Mouse (Mus musculus) cerebellum, adult 11 months (tissue): ENCODE measurements around the gene Tspan1.

Source experiments
- DNase-seq: peaks from one replicate; pipeline ENCODE4 v3.0.0; 2022

The Tspan1 gene

DNA sequence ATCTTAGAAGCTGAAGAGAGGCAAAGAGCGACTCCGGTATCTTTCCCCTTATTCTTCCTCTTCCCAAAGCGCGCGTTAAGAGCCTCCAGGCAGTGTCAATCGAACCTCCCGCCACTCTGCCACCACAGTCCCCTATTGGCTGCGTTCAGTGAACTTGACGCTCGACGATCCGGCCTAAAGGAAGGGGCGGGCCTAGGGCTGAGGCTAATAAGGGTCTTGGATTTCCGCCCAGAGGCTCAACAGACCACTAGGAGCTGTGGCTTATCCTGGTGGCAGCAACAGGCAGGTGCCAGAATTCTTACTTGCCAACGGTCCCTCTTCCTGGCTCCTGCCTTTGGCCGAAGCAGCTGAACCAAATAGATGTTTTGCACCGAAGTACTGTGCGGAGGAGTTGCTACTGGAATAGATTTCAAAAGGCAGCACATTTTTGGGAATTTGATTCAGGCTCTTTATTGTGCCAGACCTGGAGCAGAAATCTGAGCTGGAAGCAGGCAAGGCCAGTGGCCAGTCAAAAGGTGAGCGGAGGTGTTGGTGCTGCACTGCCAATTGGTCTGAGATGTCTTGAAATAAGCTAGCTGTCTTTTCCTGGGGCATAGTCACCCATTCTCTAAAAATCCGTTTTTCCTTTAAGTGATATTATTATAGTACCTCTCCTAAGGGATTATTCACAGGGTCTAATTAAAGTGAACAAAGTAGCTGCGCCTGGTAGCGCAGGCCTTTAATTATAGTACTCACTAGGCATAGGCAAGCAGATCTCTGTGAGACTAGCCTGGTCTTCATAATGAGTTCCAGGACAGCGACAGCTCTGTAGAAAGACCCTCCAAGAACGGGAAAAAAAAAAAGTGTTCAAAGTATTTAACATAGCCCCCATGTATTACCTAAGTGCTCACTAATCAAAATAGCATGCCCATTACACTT lies 43.5 kb downstream of the Tspan1 start, which contains the start of the genes Rad54l and Pomgnt1:
Rad54l (minus strand) TSS at position 89 of the 918 bp plus-strand sequence.
Pomgnt1 (plus strand) TSS at position 239 of the 918 bp plus-strand sequence.
- DNase-seq = peak; percentile 72

DNA sequence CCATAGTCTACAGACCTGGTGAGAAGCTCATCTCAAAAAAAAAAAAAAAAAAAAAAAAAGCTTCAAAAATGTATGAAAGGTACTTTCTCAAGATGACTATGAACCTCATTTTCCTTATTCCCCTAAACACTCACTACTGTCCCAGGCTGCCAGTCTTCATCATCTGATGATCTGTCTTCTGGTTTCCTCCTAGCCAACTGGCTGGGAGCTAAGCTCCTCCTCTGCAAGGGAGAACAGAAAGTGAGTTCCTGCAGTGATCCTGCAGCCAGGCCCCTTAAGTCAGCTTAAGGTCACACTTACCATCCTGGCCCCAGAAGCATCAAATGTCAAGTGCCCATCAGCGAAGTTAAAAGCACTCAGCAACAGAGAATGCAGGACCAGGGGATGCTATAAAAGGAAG lies 44.6 kb downstream of the Tspan1 start:
- DNase-seq = no peak
